Mouse (Mus musculus) small intestine, adult 2 months (tissue): ENCODE measurements around the gene Rab11fip4. TPM values are rescaled to one million over a fixed set of nuclear protein-coding genes. Genes with fewer than 3 reads are reported as not detected.

Source experiments
- H3K27ac ChIP-seq: fragments of 200-500 bp; 2 replicates; pipeline ENCODE4 v1.5.1; 2012; ENCODE audit warnings: low read depth, low read length, control low read depth, inconsistent platforms; ENCODE audit not compliant: insufficient read depth
- H3K27me3 ChIP-seq: fragments of 200-500 bp; 2 replicates; pipeline ENCODE4 v1.6.1; 2012; ENCODE audit warnings: mild to moderate bottlenecking, moderate library complexity, low read length, inconsistent platforms; ENCODE audit not compliant: control insufficient read depth, insufficient read depth
- H3K36me3 ChIP-seq: fragments of 200-500 bp; 2 replicates; pipeline ENCODE4 v1.6.1; 2012; ENCODE audit warnings: mild to moderate bottlenecking, low read length, control low read depth, inconsistent platforms; ENCODE audit not compliant: control insufficient read depth, insufficient read depth
- H3K4me1 ChIP-seq: fragments of 200-500 bp; 2 replicates; pipeline ENCODE4 v1.6.1; 2012; ENCODE audit warnings: low read length, inconsistent platforms, mixed read lengths; ENCODE audit not compliant: control insufficient read depth, insufficient read depth, insufficient read length
- H3K4me3 ChIP-seq: fragments of 200-500 bp; 2 replicates; pipeline ENCODE4 v1.5.1; 2012; ENCODE audit warnings: low read depth, mild to moderate bottlenecking, control low read depth, inconsistent platforms, low read length, moderate library complexity
- CTCF ChIP-seq: fragments of 200-500 bp; IDR thresholded peaks from 2 replicates; pipeline ENCODE4 v1.5.1; 2012; ENCODE audit warnings: low read depth, mild to moderate bottlenecking, control low read depth, inconsistent platforms, low read length, moderate library complexity, mixed read lengths; ENCODE audit not compliant: insufficient replicate concordance, insufficient read length; ENCODE audit errors: extremely low read depth
- POLR2A ChIP-seq: fragments of 200-500 bp; IDR thresholded peaks from 2 replicates; pipeline ENCODE4 v1.6.1; 2012; ENCODE audit warnings: low read depth, mild to moderate bottlenecking, control low read depth, inconsistent platforms, low read length, moderate library complexity
- WGBS: fragments of 180-500 bp; shearing (Covaris S2); methylation state at CpG from one replicate; pipeline ENCODE4 v1.1.7; 2018; 5-methylcytosine and 5-hydroxymethylcytosine counted together
- polyA plus RNA-seq: library from polyadenylated mRNA; depleted of rRNA; stranded (reverse); fragments of >200 nt; gene quantifications from 2 replicates; pipeline ENCODE4 v1.2.3, GENCODE M21; 2012

Gene Rab11fip4
- polyA plus RNA-seq, 1 experiment, result 13.8 TPM

DNA sequence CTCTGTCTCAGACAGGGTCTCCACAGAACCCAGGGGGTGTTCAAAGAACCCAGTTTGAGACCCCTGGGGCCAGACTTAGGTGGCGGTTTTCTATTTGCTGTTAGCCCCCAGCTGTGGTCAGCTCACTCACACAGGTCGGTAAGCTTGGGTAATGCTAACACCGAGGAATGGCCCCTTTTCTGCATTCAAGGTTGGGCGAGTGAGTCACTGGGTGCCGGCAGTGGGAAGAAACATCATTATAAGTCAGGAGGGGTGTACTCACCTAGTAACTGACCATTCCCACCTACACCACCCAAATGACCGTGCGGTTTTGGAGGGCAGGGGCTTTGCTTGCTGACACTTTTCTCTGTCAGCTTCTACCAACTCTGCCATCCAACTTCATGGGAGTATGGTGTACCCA is 64.6 kb downstream of the Rab11fip4 start:
- WGBS, result 91% methylated on average over 7 of the region's 7 CpGs
- no peak overlapping the region for H3K4me3 ChIP-seq
- no peaks in the 10 kb centered on the region for H3K36me3 ChIP-seq
- no peaks in the 10 kb centered on the region for H3K27me3 ChIP-seq
- no peak overlapping the region for H3K27ac ChIP-seq
- H3K4me1 ChIP-seq, result peaks cover 23% of the 10 kb centered on the region; the same call in 1 of the 2 replicates
- TF ChIP-seq CTCF, result no peak
- TF ChIP-seq POLR2A, result no peak

DNA sequence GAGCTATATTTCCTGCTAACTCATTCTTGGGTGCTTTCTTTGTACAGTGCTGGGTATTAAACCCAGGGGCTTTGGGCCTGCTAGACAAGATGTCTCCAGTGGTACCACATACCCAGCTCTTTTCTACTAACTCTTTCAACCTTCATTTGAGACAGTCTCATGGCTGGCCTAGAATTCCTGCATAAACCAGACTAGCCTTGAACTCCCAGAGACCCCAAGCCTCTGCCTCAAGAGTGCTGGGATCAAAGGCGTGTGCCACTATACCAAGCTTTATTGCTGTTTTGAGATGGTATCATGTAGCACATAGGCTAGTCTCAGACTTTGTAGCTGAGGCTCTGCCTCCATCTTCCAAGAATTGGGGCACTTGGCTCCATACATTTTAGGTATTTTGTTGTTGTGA is 65.5 kb downstream of the Rab11fip4 start:
- Histone ChIP-seq H3K4me1 (peaks cover 26% of the 10 kb centered on the region), H3K27ac (no peak overlapping the region), H3K4me3 (no peak overlapping the region), H3K27me3 (no peaks in the 10 kb centered on the region), H3K36me3 (no peaks in the 10 kb centered on the region)
- TF ChIP-seq CTCF (no peak), POLR2A (no peak)
- WGBS, result 87% methylated on average over 1 of the region's 1 CpGs

GRCm38 (mm10) chr11:79657053-79657452 is 66.0 kb downstream of the Rab11fip4 start:
- peaks cover 28% of the 10 kb centered on the region for H3K4me1 ChIP-seq
- no peak overlapping the region for H3K4me3 ChIP-seq
- H3K27ac ChIP-seq, result no peak overlapping the region
- no peaks in the 10 kb centered on the region for H3K27me3 ChIP-seq
- TF ChIP-seq CTCF (no peak), POLR2A (no peak)
- no peaks in the 10 kb centered on the region for H3K36me3 ChIP-seq
- 88% methylated on average over 5 of the region's 5 CpGs for WGBS

GRCm38 (mm10) chr11:79658205-79658825 is 67.3 kb downstream of the Rab11fip4 start:
- Histone ChIP-seq H3K27me3 (no peaks in the 10 kb centered on the region), H3K27ac (no peak overlapping the region; the same call in 1 of the 2 replicates), H3K4me1 (peaks cover 20% of the 10 kb centered on the region), H3K4me3 (no peak overlapping the region), H3K36me3 (no peaks in the 10 kb centered on the region)
- TF ChIP-seq CTCF (no peak), POLR2A (no peak)
- 86% methylated on average over 10 of the region's 10 CpGs for WGBS

DNA sequence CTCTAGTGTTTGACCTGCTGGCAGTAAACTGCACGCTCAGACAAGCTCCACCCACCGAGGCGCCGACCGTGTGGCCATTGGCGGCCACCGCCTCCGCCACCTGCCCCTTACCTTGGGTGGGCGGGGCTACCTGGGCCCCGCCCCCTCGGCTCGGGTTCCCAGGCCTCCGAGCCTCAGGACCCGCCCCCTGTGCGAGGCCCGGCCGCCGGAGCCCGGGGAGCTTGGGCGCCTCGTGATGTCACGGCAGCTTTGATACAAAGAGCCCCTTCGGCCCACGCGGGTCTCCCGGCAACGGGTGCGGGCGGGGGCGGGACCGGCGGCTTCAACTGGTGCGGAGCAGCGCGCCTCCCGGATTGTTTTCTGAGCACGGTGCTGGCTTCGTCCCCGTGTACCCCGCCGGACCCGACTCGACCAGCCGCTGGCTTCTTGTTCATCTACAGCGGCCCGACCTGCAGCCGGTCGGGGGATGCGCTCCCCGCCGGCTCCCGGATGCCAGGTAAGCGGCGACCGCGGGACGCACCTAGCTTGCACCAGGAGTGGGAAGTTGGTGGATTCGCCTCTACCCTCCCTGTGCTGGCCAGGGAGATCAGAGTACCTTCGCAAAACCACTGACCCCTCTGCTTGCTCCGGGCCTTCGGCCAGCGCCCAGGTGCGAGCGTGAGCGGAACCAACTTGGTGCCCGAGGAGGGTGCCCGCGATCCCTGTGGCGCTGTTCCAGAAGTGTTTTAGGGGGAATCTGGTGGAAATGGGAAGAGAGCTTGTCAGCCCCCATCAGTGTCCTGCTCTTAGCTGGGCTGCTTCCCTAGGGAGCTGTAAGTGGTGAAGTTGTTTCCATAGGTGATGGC is 69.6 kb downstream of the Rab11fip4 start:
- WGBS, result 1% methylated on average over 69 of the region's 69 CpGs
- Histone ChIP-seq H3K4me3 (peak overlapping the region; percentile 71), H3K27me3 (no peaks in the 10 kb centered on the region), H3K4me1 (peaks cover 9% of the 10 kb centered on the region), H3K27ac (0 out of 2 replicates have a peak overlapping the region, but pooled peaks have one; percentile 7), H3K36me3 (no peaks in the 10 kb centered on the region)
- peak; percentile 33; the same call in 1 of the 2 replicates for TF ChIP-seq POLR2A
- TF ChIP-seq CTCF, result no peak

DNA sequence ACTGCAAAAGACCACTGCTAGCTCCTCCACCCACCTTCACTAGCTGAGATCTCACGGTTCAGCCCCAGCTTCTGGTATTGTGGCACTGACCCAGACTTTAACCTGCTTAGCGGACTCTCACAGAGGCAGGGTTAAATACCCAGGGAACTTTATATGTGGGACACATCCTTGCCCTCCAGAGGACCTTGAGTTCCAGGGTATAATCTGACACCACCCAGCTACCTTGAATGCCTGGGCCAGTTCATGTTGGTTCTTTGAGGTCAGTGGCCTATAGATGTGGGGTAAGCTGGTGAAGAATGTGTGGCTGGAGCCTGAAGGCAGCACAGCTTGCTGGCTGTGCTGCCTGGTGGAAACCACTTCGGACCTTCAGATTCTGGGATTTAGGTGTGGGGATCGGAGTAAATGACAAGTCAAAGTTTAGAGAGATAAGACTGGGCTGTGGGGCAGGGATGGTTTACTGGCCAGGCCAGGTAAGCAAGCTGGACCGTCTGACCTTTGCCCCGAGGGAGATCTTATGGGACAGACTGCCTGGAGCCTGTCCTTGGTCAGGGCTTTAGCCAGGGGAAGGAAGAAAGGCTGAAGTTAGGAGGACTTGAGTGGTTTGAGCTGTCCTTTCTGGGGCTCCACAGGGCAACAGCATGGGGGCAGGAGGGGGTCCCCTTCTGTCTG is 71.0 kb downstream of the Rab11fip4 start:
- Histone ChIP-seq H3K27ac (peak overlapping the region; percentile 85), H3K4me3 (peak overlapping the region; percentile 71), H3K4me1 (peaks cover 9% of the 10 kb centered on the region), H3K27me3 (no peaks in the 10 kb centered on the region), H3K36me3 (no peaks in the 10 kb centered on the region)
- TF ChIP-seq POLR2A, result no peak
- TF ChIP-seq CTCF, result no peak
- 52% methylated on average over 6 of the region's 6 CpGs for WGBS

DNA sequence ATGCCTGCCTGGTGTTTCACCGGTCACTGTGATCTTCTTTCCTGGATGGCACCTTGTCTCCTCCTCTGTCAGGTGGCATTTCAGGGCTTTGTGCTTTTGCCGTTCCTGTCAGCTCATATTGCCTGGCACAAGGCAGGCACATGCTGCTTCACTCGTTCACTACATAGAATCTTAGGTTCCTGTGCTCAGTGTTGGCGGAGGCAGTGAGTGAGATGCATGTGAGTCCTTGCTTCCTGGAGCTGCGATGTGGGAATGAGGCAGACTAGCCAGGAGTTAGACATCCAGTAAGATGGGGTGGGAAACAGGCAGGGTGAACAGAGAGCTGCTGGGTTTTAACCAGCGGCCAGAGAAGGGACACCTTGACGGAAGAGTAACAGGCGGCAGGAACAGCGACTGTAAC is 72.1 kb downstream of the Rab11fip4 start:
- H3K4me1 ChIP-seq, result peaks cover 9% of the 10 kb centered on the region
- H3K4me3 ChIP-seq, result no peak overlapping the region
- WGBS, result 88% methylated on average over 9 of the region's 9 CpGs
- no peak overlapping the region for H3K27ac ChIP-seq
- no peaks in the 10 kb centered on the region for H3K36me3 ChIP-seq
- TF ChIP-seq POLR2A (no peak), CTCF (no peak)
- H3K27me3 ChIP-seq, result no peaks in the 10 kb centered on the region
